Mouse (Mus musculus): ENCODE measurements around the gene Macrod2. TPM values are rescaled to one million over a fixed set of nuclear protein-coding genes. Genes with fewer than 3 reads are reported as not detected.

The Macrod2 gene
- polyA plus RNA-seq, 1 experiment from 2014 or later = 25.7 TPM

DNA sequence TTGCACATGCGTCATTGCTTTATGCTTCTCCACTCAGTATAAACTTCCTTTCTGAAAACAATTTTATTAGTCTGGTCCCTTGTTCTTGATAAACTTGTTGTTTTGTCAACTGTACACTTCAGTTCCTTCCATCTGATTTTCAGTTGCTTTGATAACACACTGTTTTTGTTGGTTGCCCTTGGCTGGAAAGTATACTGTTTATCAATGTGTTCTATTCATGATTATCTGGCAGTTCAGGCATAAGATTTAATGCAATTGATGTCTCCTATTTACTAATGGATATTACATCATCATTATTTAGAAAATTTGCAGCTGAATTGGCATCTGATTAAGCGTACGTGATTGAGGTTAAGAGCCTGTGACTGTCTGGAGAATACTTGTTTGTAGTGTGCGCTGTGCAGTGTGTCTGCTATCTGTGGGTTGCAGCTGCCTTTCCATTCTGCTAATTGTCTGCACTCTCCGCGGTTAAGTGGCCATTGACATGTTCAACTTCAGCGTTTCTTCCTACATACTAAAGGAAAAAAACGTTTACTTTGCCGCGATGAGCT is 949.0 kb downstream of the Macrod2 start:
- no peak for ATAC-seq
- Histone ChIP-seq H3K9ac (ENCODE audit: low read depth, low read length) (no peak overlapping the region), H3K9me3 (ENCODE audit: control insufficient read depth) (no peaks in the 10 kb centered on the region), H3K4me2 (replicated peaks; ENCODE audit: low read depth) (no peak overlapping the region), H3K27me3 (replicated peaks; ENCODE audit: control insufficient read depth, insufficient read depth, low read length) (no peaks in the 10 kb centered on the region), H3K27ac (ENCODE audit: low read depth, low read length) (no peak overlapping the region), H3K4me3 (ENCODE audit: low read depth, low read length) (no peak overlapping the region), H3K4me1 (replicated peaks; ENCODE audit: control insufficient read depth, insufficient read depth, low read length) (no peaks in the 10 kb centered on the region), H3K36me3 (ENCODE audit: control insufficient read depth, insufficient read depth) (no peaks in the 10 kb centered on the region)
- TF ChIP-seq CTCF (IDR thresholded peaks at IDR 0.05; ENCODE audit: low read depth) = no peak
- 50% methylated on average over 10 of the region's 10 CpGs for WGBS

DNA sequence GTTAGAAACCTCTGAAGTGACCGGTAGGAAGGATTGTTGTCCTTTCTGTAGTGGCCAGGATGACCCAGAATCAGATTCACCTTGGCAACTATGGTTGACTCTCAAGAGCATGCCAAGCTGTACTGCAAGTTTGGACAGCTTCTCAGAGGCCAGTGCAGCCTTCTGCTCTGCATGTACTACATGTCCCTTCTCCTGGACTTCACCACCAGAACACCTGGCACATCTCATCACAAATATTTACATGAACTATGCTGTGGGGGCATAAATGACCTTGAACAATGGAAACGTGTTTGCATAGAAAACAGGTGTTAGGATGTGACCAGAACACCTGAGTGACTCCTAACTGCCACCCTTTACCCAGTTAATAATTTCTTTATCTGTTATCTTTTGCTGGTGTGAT is 957.5 kb downstream of the Macrod2 start:
- no peaks in the 10 kb centered on the region for H3K27me3 ChIP-seq (replicated peaks; ENCODE audit: control insufficient read depth, insufficient read depth, low read length)
- H3K36me3 ChIP-seq (ENCODE audit: control insufficient read depth, insufficient read depth) = no peaks in the 10 kb centered on the region
- no peak overlapping the region for H3K4me2 ChIP-seq (replicated peaks; ENCODE audit: low read depth)
- no peak for TF ChIP-seq CTCF (IDR thresholded peaks at IDR 0.05; ENCODE audit: low read depth)
- no peaks in the 10 kb centered on the region for H3K4me1 ChIP-seq (replicated peaks; ENCODE audit: control insufficient read depth, insufficient read depth, low read length)
- no peaks in the 10 kb centered on the region for H3K9me3 ChIP-seq (ENCODE audit: control insufficient read depth)
- H3K9ac ChIP-seq (ENCODE audit: low read depth, low read length) = no peak overlapping the region
- no peak overlapping the region for H3K27ac ChIP-seq (ENCODE audit: low read depth, low read length)
- no peak for ATAC-seq
- 52% methylated on average over 2 of the region's 2 CpGs for WGBS
- no peak overlapping the region for H3K4me3 ChIP-seq (ENCODE audit: low read depth, low read length)

- no peak for ATAC-seq
- Histone ChIP-seq H3K4me3 (ENCODE audit: low read depth, low read length) (no peak overlapping the region), H3K36me3 (ENCODE audit: control insufficient read depth, insufficient read depth) (no peaks in the 10 kb centered on the region), H3K4me1 (replicated peaks; ENCODE audit: control insufficient read depth, insufficient read depth, low read length) (no peaks in the 10 kb centered on the region), H3K27ac (ENCODE audit: low read depth, low read length) (no peak overlapping the region), H3K9ac (ENCODE audit: low read depth, low read length) (no peak overlapping the region), H3K4me2 (replicated peaks; ENCODE audit: low read depth) (no peak overlapping the region), H3K27me3 (replicated peaks; ENCODE audit: control insufficient read depth, insufficient read depth, low read length) (no peaks in the 10 kb centered on the region), H3K9me3 (ENCODE audit: control insufficient read depth) (no peaks in the 10 kb centered on the region)
- no peak for TF ChIP-seq CTCF (IDR thresholded peaks at IDR 0.05; ENCODE audit: low read depth)
- 76% methylated on average over 2 of the region's 2 CpGs for WGBS
Measured at GRCm38 (mm10) chr2:141388632-141389031, 993.5 kb downstream of the Macrod2 start.

- no peaks in the 10 kb centered on the region for H3K9me3 ChIP-seq (ENCODE audit: control insufficient read depth)
- H3K36me3 ChIP-seq (ENCODE audit: control insufficient read depth, insufficient read depth) = no peaks in the 10 kb centered on the region
- ATAC-seq = no peak
- H3K4me2 ChIP-seq (replicated peaks; ENCODE audit: low read depth) = no peak overlapping the region
- no peak overlapping the region for H3K4me3 ChIP-seq (ENCODE audit: low read depth, low read length)
- no peak overlapping the region for H3K27ac ChIP-seq (ENCODE audit: low read depth, low read length)
- TF ChIP-seq CTCF (IDR thresholded peaks at IDR 0.05; ENCODE audit: low read depth) = no peak
- H3K4me1 ChIP-seq (replicated peaks; ENCODE audit: control insufficient read depth, insufficient read depth, low read length) = no peaks in the 10 kb centered on the region
- H3K9ac ChIP-seq (ENCODE audit: low read depth, low read length) = no peak overlapping the region
- WGBS = 82% methylated on average over 4 of the region's 4 CpGs
- H3K27me3 ChIP-seq (replicated peaks; ENCODE audit: control insufficient read depth, insufficient read depth, low read length) = no peaks in the 10 kb centered on the region
Measured at GRCm38 (mm10) chr2:141391229-141391628, 996.1 kb downstream of the Macrod2 start.

DNA sequence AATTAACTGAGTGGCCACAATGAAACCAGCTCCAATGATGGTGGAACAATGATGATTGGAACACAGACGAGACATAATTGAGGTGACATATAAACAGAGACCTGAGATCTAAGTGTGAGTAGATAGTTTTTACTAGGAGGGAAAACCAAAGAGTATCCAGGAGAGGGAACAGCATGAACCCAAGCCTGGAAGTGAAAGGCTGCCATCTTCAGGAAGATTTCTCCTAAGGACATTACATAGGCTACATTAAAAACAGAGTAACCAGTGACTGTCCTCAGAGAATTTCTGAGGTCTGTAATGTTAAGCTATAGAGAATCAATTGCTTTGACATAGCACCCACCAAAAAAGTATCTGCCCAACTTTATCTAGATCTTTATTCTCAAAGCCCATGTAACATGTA is 999.7 kb downstream of the Macrod2 start:
- TF ChIP-seq CTCF (IDR thresholded peaks at IDR 0.05; ENCODE audit: low read depth) = peak; percentile 72
- no peak overlapping the region for H3K4me2 ChIP-seq (replicated peaks; ENCODE audit: low read depth)
- H3K9ac ChIP-seq (ENCODE audit: low read depth, low read length) = no peak overlapping the region
- H3K9me3 ChIP-seq (ENCODE audit: control insufficient read depth) = no peaks in the 10 kb centered on the region
- no peak overlapping the region for H3K27ac ChIP-seq (ENCODE audit: low read depth, low read length)
- H3K4me3 ChIP-seq (ENCODE audit: low read depth, low read length) = no peak overlapping the region
- H3K27me3 ChIP-seq (replicated peaks; ENCODE audit: control insufficient read depth, insufficient read depth, low read length) = no peaks in the 10 kb centered on the region
- no peaks in the 10 kb centered on the region for H3K36me3 ChIP-seq (ENCODE audit: control insufficient read depth, insufficient read depth)
- 48% methylated on average over 1 of the region's 1 CpGs for WGBS
- no peaks in the 10 kb centered on the region for H3K4me1 ChIP-seq (replicated peaks; ENCODE audit: control insufficient read depth, insufficient read depth, low read length)
- no peak for ATAC-seq

- Histone ChIP-seq H3K4me3 (ENCODE audit: low read depth, low read length) (no peak overlapping the region), H3K9ac (ENCODE audit: low read depth, low read length) (no peak overlapping the region), H3K4me1 (replicated peaks; ENCODE audit: control insufficient read depth, insufficient read depth, low read length) (no peaks in the 10 kb centered on the region), H3K4me2 (replicated peaks; ENCODE audit: low read depth) (no peak overlapping the region), H3K36me3 (ENCODE audit: control insufficient read depth, insufficient read depth) (no peaks in the 10 kb centered on the region), H3K27ac (ENCODE audit: low read depth, low read length) (no peak overlapping the region), H3K27me3 (replicated peaks; ENCODE audit: control insufficient read depth, insufficient read depth, low read length) (no peaks in the 10 kb centered on the region), H3K9me3 (ENCODE audit: control insufficient read depth) (no peaks in the 10 kb centered on the region)
- 32% methylated on average over 2 of the region's 2 CpGs for WGBS
- no peak for TF ChIP-seq CTCF (IDR thresholded peaks at IDR 0.05; ENCODE audit: low read depth)
- no peak for ATAC-seq
Measured at GRCm38 (mm10) chr2:141408766-141409165, 1013.7 kb downstream of the Macrod2 start.

DNA sequence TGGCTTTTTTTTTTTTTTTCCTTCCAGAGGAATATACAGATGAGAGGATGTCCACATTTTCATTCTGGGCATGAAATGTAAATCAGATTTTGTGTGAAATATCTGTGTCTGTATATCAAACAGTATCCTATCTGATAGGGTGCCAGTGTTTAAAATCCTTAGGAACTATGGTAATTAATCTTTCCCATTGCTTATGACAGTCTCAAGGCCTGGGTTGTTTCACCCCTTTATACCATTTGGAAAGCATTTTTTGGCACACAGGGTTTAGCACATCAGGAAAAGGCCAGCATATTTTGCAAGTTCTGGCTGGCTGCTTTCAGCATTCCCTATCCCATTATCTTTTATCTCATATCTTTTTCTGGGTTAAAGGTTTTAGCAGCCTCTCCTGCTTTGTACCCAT is 1021.3 kb downstream of the Macrod2 start:
- Histone ChIP-seq H3K9ac (ENCODE audit: low read depth, low read length) (no peak overlapping the region), H3K27me3 (replicated peaks; ENCODE audit: control insufficient read depth, insufficient read depth, low read length) (no peaks in the 10 kb centered on the region), H3K9me3 (ENCODE audit: control insufficient read depth) (no peaks in the 10 kb centered on the region), H3K27ac (ENCODE audit: low read depth, low read length) (no peak overlapping the region), H3K4me3 (ENCODE audit: low read depth, low read length) (no peak overlapping the region), H3K4me2 (replicated peaks; ENCODE audit: low read depth) (no peak overlapping the region), H3K4me1 (replicated peaks; ENCODE audit: control insufficient read depth, insufficient read depth, low read length) (no peaks in the 10 kb centered on the region), H3K36me3 (ENCODE audit: control insufficient read depth, insufficient read depth) (no peaks in the 10 kb centered on the region)
- TF ChIP-seq CTCF (IDR thresholded peaks at IDR 0.05; ENCODE audit: low read depth) = no peak
- ATAC-seq = no peak

Data from intestine, postnatal 0 days (tissue).